Mouse (Mus musculus) retina, adult 2 months (tissue): ENCODE results near the gene Tmem74b.

Source experiments
- DNase-seq: peaks from one replicate; pipeline ENCODE4 v3.0.0-alpha.2; 2012; ENCODE audit warnings: low read depth, low spot score

The Tmem74b gene

DNA sequence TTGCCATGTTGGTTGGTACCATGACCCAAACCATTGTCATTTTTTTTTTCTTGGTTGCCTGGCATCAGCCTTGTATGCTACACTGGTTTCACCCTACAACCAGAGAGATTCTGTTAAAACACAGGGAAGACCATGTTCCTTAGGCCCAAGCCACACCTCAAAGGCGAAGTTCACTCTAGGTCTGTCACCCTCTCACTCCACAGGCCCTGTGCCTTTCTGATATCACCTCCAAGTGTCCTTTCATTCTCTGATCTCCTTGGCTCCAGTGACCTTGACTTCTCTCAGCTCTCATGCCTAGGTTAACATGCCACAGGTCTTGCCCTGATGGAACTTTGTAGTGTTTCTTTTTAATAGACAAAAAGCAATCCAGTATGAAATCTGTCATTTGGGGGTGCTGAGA lies 40.3 kb downstream of the Tmem74b start:
- no peak for DNase-seq

DNA sequence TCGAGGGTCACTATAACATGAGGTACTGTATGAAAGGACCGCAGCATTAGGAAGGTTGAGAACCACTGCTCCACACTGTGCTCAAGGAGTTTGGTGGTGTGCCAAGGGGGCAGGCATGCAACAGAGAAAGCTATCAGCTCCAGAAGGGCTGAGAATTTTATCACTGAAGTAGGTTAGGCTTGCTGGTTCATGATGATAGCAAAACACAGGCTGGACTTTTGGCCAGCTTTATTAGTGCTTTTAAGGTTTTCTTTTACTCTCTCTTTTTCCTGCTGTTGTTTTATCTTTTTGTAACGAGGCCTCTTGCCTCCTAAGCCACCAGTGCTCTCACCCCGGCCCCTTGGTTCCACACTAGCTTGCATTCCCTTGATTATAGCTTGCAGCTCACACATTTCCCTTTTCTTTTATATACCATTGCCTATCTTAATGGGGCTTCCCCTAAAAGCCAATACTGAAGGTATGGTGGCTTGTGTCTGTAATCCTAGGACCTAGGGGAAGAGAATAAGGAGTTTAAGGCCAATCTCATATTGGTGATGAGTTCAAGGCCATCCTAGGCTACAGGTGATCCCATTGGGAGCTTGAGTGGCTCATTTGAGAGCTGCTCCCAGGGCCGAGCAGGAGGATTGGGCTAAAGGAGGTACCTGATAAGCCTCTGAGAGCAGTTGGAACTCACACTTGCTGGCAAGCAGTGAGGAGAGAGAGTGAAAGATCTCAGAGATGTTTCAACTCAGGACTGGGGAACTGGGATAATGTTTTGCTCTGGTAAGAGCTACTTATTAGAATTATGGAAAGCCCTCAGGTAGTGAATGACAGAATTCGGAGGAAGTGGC lies 41.3 kb downstream of the Tmem74b start:
- DNase-seq: no peak

DNA sequence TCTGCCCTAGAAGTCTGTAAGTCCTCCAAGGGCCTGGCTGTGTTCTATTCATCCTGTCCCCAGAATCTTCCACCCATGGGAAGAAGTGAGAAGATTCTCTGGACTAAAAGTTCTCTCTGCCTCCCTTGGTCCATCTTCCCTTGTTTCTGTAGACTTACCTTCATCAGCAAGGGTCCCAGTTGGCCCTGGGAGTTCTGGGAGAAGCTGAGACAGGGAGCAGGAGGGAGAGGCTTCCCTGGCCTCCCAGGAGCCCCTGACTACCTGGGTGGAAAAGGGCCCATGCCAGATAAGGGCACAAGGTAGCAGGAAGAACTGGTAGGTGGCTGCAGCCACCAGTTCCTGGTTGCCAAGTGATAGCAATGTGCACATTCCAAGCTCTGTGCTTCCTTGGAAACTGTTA lies 42.0 kb downstream of the Tmem74b start, which contains the start of gene Psmf1:
Gene Psmf1 (minus strand): TSS at position 342 of the 400 bp plus-strand sequence.
- DNase-seq: no peak

DNA sequence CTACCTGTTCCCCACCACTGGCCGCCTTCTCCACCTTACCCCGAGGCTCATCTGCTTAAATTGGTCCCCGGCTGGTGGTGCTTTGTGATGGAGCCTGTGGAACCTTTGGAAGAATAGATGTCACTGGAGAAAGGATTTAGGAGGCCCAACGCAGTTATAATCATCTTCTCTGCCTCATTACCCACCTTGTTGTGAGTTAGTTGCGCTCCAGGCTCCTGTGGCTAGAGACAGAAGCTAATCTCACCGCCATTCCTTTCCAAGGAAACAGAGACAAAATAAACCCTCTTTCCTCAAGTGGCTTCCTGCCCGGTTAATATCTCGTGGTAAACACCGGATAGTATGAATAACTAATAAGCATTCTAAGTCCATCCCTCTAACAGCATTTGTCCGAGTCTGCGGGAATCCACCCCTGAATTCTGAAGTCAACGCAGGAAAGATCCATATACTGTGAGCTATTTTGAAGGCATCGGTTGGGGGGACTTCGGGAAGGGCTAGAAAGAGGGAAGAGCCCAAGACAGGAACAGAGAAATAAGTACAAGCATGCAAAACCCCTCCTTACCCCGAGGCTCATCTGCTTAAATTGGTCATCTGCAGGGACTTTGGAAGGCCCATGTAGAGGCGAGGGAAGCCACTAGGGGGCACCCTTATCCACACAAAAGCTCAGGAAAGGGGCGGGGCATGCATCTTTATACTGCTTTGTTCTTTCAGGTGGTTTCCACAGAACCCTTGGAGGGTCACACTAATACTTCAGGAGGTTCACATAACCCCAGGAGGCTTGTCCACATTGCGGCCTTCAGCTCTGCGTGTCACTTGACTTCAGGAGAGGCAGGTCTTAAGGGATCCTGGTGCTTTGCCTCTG lies 46.3 kb downstream of the Tmem74b start:
- peak; percentile 51 for DNase-seq

DNA sequence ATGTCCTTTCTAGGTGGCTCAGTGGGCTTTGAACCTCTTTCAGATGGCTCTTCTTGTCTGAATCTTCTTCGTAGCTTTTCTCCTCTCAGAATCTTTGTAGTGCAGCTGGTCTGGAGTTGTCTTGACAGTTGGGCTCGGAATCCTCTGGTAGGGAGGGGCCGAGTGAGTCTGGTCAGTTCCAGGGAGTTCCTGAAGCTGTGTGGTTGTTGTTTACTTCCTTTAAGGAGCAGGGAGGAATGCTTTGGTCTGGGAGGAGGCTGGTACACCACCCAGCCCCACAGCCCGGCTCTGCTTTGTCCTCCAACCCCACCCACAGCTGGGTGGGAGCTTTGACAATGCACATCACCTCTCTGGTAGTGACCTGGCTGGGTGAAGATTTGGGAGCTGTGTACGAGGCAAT lies 49.5 kb downstream of the Tmem74b start:
- DNase-seq: no peak

DNA sequence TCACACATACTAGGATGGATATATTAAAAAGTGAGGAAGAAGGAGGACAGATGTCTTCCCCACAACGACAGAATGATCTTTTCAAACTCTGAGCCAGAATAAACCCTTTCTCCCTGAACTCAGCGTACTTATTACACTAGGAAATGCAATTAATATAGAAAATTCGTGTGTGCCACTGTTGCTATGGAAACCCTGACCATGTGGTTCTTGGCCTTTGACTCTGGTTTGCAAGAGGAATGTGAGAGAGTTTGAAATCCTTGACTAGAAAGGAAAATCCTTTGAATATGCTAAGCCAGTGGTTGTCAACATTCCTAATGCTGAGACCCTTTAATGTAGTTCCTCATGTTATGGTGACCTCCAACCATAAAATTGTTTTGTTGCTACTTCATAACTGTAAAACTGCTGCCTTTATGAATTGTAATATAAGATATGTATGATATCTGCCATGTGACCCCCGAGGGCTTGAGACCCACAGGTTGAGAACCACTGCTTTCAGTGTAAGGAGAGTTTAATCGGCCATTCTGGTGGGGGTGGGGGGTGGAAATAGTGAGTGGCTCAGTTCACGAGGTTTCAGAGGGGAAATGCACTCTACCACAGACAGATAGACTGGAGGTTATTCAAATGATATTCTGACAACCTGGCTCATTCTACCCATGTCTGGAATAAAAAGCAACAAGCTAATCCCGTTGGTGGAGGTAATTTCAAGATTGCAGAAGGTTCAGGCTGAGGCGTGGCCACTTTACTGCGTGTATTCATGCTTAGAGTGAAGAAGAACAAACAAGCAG lies 54.7 kb downstream of the Tmem74b start:
- no peak for DNase-seq

DNA sequence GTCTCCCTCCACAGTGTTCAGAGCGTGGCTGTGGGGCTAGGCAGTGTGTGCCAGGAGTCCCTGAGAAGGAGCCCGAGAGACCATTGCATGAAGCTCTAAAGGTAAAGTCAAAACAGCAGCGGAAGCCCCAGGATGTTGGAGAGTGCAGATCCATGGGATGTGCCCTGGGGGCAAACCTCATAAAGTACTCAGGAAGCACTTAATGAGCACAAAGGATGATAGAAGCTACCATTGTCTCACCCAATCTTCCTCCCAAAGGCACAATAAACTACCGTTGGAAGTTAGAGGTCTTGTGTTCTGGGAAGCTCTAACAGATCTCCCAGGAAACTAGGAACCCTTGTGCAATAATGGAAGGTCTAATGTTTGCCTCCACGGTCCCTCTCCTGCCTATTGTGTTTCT lies 55.6 kb downstream of the Tmem74b start:
- DNase-seq: no peak

DNA sequence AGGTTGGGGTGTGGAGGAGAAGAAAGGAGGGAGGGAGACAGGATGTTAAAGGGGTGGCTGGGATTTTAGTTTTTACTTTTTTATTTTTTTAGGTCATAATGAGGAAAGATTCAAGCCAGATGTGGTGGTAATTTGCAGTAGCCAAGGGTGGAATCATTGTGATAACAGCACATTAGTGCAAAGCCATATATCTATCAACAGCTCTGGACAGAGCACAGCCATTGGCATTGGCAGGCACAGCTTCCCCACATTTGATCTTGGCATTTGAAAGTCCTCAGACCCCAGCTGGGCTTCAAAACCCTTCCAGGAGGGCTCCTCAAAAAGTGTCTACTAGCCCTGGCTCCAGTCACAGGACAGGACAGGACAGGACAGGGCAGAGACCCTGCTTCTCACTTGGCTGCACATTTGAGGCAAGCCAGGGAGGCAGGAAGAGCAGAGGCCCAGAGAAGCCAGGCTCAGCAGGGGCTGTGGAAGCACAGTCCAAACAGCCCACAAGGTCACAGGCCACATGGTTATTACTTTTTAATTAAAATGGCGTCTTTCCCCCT lies 57.1 kb downstream of the Tmem74b start:
- no peak for DNase-seq
